In genomic region chr16:4789810-4790559, GRCm38 (mm10) we compare ENCODE assay signal across 8 mouse cellular contexts. TPM values are rescaled to one million over a fixed set of nuclear protein-coding genes. Genes with fewer than 3 reads are reported as not detected.
A peak's percentile ranks its signal among the peaks of the same experiment; 100 is the strongest.
DNase-seq lines count a peak whose midpoint lies in the region; ATAC-seq lines count a peak whose summit lies in the region.

Cdip1 (minus strand) TSS chr16:4790292.

- H3K36me3 ChIP-seq in hindbrain, embryonic 11.5 days (ENCODE audit: control insufficient read depth, insufficient read depth, low read length) = no peaks in the 10 kb centered on the region

- H3K27me3 ChIP-seq in hindbrain, embryonic 11.5 days (ENCODE audit: control insufficient read depth, insufficient read depth, low read length) = no peaks in the 10 kb centered on the region

- peak within 1 kb of the TSS; percentile 81 for H3K9ac ChIP-seq in hindbrain, embryonic 11.5 days (ENCODE audit: low read depth, low read length)

- under 1% methylated on average over 51 of the region's 51 CpGs for WGBS in hindbrain, embryonic 11.5 days

- H3K9me3 ChIP-seq in hindbrain, embryonic 11.5 days (ENCODE audit: control insufficient read depth, low read length) = no peaks in the 10 kb centered on the region

- no peaks in the 10 kb centered on the region for H3K4me1 ChIP-seq in hindbrain, embryonic 11.5 days (replicated peaks; ENCODE audit: control insufficient read depth, insufficient read depth, low read length)

- peak; percentile 99 for ATAC-seq in hindbrain, embryonic 11.5 days (ENCODE audit: low FRiP score)

- H3K4me2 ChIP-seq in hindbrain, embryonic 11.5 days (replicated peaks; ENCODE audit: low read depth, low read length) = peak within 1 kb of the TSS; percentile 58

- DNase-seq in MN1 (ENCODE audit: low spot score) = peak; percentile 95
- peak; percentile 98 for DNase-seq in cerebellum, adult 9-10 months
- DNase-seq in frontal cortex, adult 2 months (ENCODE audit: extremely low spot score in 1 of 2, low spot score in 1 of 2) = peak; percentile 90 to 97
- DNase-seq in hindbrain, embryonic 11.5 days (ENCODE audit: low spot score) = peak; percentile 96
- DNase-seq in layer of hippocampus, postnatal 10 days (ENCODE audit: low spot score in 2 of 2) = peak; percentile 95 to 97
- peak; percentile 96 for DNase-seq in lung, postnatal 10 days
- peak; percentile 94 for DNase-seq in ovary, postnatal 36 days (ENCODE audit: low spot score)
- peak; percentile 95 for DNase-seq in thymus, postnatal 25 days

- peak within 1 kb of the TSS; percentile 66 for H3K4me3 ChIP-seq in hindbrain, embryonic 11.5 days (ENCODE audit: low read depth, low read length)

- H3K27ac ChIP-seq in hindbrain, embryonic 11.5 days (ENCODE audit: low read depth, low read length) = peak within 1 kb of the TSS; percentile 95

RNA-seq across cellular contexts. Expression of gene Cdip1, which starts in this region (rescaled TPM):
- polyA plus RNA-seq in frontal cortex, adult 2 months (2012; rRNA removed) = 187 TPM in 2 replicates
- polyA plus RNA-seq in hindbrain, embryonic 11.5 days (2014; fragmentation: Nextera tagmentation; extraction: Ambion mirVana) = 76.1 and 80.5 TPM in 2 replicates
- 100 to 1,000 TPM; 137 to 139 TPM for total RNA-seq in layer of hippocampus, postnatal 10 days (2021)

Comparison
In these comparisons a context has a peak if more than half of its experiments do, and no peak if none do; other contexts are left out.
1. Peak in every context shown above with its lines: DNase-seq, ATAC-seq, H3K4me3 ChIP-seq and H3K27ac ChIP-seq.